Comparison of ENCODE assay signal across 14 mouse cellular contexts in the genomic region with DNA sequence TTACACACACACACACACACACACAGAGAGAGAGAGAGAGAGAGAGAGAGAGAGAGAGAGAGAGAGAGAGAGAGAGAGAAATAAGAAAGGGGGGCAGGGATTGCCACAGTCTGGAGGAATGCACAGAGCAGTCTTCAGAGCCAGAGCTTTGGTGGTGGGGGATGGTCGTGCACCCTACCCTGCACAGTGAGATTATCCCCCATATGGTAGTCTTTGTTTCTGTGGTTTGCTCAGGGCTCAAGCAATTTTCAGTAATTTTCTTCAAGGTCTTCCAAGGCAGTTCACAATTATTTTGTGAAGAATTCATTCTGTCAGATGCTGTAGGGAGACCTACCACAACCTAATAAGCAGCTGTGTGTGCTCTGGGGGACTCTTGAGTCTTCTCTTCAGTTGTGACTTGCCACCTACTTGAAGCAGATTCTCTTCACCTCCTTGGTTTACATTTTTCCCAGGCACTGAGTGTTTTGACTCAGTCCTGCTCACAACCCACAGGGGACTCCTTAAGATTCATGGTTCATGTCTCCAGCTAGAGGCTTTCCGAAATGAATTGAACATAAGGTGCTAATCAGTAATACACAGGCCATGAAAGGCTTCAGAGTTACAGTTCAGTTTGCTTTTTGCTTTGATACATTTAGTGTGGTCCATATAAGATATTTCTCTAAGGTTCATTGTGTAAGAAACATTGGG. TPM values are rescaled to one million over a fixed set of nuclear protein-coding genes. Genes with fewer than 3 reads are reported as not detected.
A peak's percentile ranks its signal among the peaks of the same experiment; 100 is the strongest.
DNase-seq lines count a peak whose midpoint lies in the region; ATAC-seq and TF ChIP-seq lines count a peak whose summit lies in the region.
"Had no signal": no experiment of that assay in that cellular context is flagged by ENCODE, and none has a peak within 500 bp of the region (broad histone marks: within the 10 kb centered on the region; RNA-seq: fewer than 3 reads in every experiment).

No protein-coding gene starts in this region.

- DNase-seq in forebrain, embryonic 11.5 days (ENCODE audit: low spot score) = no peak
- peak; percentile 10 for DNase-seq in kidney, postnatal 0 days (ENCODE audit: low spot score)
- no peak for DNase-seq in kidney, postnatal 36 days
- DNase-seq in embryonic facial prominence, embryonic 10.5 days (ENCODE audit: low spot score) = peak; percentile 57
- DNase-seq in right cerebral cortex, adult 18-20 months = no peak
- no peak for DNase-seq in adrenal gland, postnatal 36 days
- DNase-seq: cerebellum, adult 8-10 months; gastrocnemius, postnatal 25 days; heart, postnatal 14 days; kidney, adult 18-20 months had no signal

- H3K27ac ChIP-seq in forebrain, embryonic 11.5 days (ENCODE audit: low read depth, low read length) = peak overlapping the region; percentile 37; the same call in 1 of the 2 replicates
- H3K27ac ChIP-seq in forebrain, embryonic 15.5 days (replicated peaks) = no peak overlapping the region
- 0 out of 2 replicates have a peak overlapping the region, but pooled peaks have one; percentile 19 for H3K27ac ChIP-seq in kidney, postnatal 0 days
- H3K27ac ChIP-seq in embryonic facial prominence, embryonic 10.5 days (replicated peaks) = peak overlapping the region; percentile 78
- peak overlapping the region; percentile 82 for H3K27ac ChIP-seq in limb, embryonic 12.5 days
- H3K27ac ChIP-seq: liver, embryonic 12.5 days had no signal

- no peak overlapping the region for H3K4me3 ChIP-seq in forebrain, embryonic 11.5 days (ENCODE audit: low read depth, low read length)
- no peak overlapping the region for H3K4me3 ChIP-seq in forebrain, embryonic 15.5 days
- no peak overlapping the region for H3K4me3 ChIP-seq in kidney, postnatal 0 days (replicated peaks; ENCODE audit: low read depth, low read length)
- H3K4me3 ChIP-seq in embryonic facial prominence, embryonic 10.5 days = no peak overlapping the region
- H3K4me3 ChIP-seq in limb, embryonic 12.5 days (replicated peaks) = no peak overlapping the region
- H3K4me3 ChIP-seq: liver, embryonic 12.5 days had no signal

- H3K27me3 ChIP-seq in forebrain, embryonic 11.5 days (ENCODE audit: control insufficient read depth, insufficient read depth, low read length) = no peaks in the 10 kb centered on the region
- H3K27me3 ChIP-seq in forebrain, embryonic 15.5 days = no peaks in the 10 kb centered on the region
- H3K27me3 ChIP-seq in kidney, postnatal 0 days (ENCODE audit: insufficient read depth, low read length) = no peaks in the 10 kb centered on the region
- H3K27me3 ChIP-seq in embryonic facial prominence, embryonic 10.5 days (replicated peaks; ENCODE audit: low read depth, poor library complexity, severe bottlenecking) = no peaks in the 10 kb centered on the region
- H3K27me3 ChIP-seq in limb, embryonic 12.5 days = no peaks in the 10 kb centered on the region
- H3K27me3 ChIP-seq: liver, embryonic 12.5 days had no signal

- no peak overlapping the region for H3K4me2 ChIP-seq in forebrain, embryonic 11.5 days (ENCODE audit: low read depth, low read length, severe bottlenecking)
- H3K4me2 ChIP-seq in forebrain, embryonic 15.5 days (replicated peaks) = no peak overlapping the region
- H3K4me2 ChIP-seq in kidney, postnatal 0 days (ENCODE audit: low read length) = no peak overlapping the region
- no peak overlapping the region; the same call in 1 of the 2 replicates for H3K4me2 ChIP-seq in limb, embryonic 12.5 days
- H3K4me2 ChIP-seq: liver, embryonic 12.5 days had no signal

- H3K4me1 ChIP-seq in forebrain, embryonic 11.5 days (replicated peaks; ENCODE audit: control insufficient read depth, insufficient read depth, low read length) = peaks cover 5% of the 10 kb centered on the region
- peaks cover 10% of the 10 kb centered on the region for H3K4me1 ChIP-seq in forebrain, embryonic 15.5 days
- H3K4me1 ChIP-seq in kidney, postnatal 0 days (replicated peaks; ENCODE audit: insufficient read depth, low read length) = no peaks in the 10 kb centered on the region; the same call in 1 of the 2 replicates
- H3K4me1 ChIP-seq in embryonic facial prominence, embryonic 10.5 days = peaks cover 32% of the 10 kb centered on the region
- peaks cover 30% of the 10 kb centered on the region for H3K4me1 ChIP-seq in limb, embryonic 12.5 days (replicated peaks)
- H3K4me1 ChIP-seq: liver, embryonic 12.5 days had no signal

- TF ChIP-seq CTCF in kidney, postnatal 0 days (IDR thresholded peaks at IDR 0.05; ENCODE audit: low read depth) = no peak

- WGBS in forebrain, embryonic 11.5 days = 55% methylated on average over 2 of the region's 2 CpGs
- WGBS in forebrain, embryonic 15.5 days = 57% methylated on average over 2 of the region's 2 CpGs
- 48% methylated on average over 2 of the region's 2 CpGs for WGBS in kidney, postnatal 0 days
- WGBS in embryonic facial prominence, embryonic 10.5 days = 40% methylated on average over 2 of the region's 2 CpGs
- WGBS in limb, embryonic 12.5 days = 27% methylated on average over 2 of the region's 2 CpGs

- 0 out of 2 replicates have a peak, but pooled peaks have one; percentile 39 for ATAC-seq in forebrain, embryonic 11.5 days (replicated peaks; ENCODE audit: low FRiP score)
- no peak for ATAC-seq in forebrain, embryonic 15.5 days (replicated peaks)
- ATAC-seq in kidney, postnatal 0 days (replicated peaks; ENCODE audit: low FRiP score, low read depth) = no peak
- peak; percentile 84 for ATAC-seq in limb, embryonic 12.5 days (ENCODE audit: insufficient number of reproducible peaks, insufficient read depth, low FRiP score, low TSS enrichment, low read depth)
- ATAC-seq: activated CD4-positive, CD25-positive, alpha-beta regulatory T cell, adult 4 months; liver, embryonic 12.5 days had no signal

- no peaks in the 10 kb centered on the region for H3K9me3 ChIP-seq in forebrain, embryonic 11.5 days (ENCODE audit: control insufficient read depth, low read length)
- no peaks in the 10 kb centered on the region for H3K9me3 ChIP-seq in forebrain, embryonic 15.5 days
- H3K9me3 ChIP-seq in kidney, postnatal 0 days (replicated peaks; ENCODE audit: low read length) = no peaks in the 10 kb centered on the region
- H3K9me3 ChIP-seq in embryonic facial prominence, embryonic 10.5 days = 0 out of 2 replicates have a peak, but pooled peaks cover 4% of the 10 kb centered on the region
- H3K9me3 ChIP-seq in limb, embryonic 12.5 days = no peaks in the 10 kb centered on the region

- H3K9ac ChIP-seq in forebrain, embryonic 11.5 days (ENCODE audit: low read length) = no peak overlapping the region
- H3K9ac ChIP-seq in forebrain, embryonic 15.5 days (replicated peaks) = no peak overlapping the region
- no peak overlapping the region for H3K9ac ChIP-seq in kidney, postnatal 0 days (ENCODE audit: low read depth, low read length)
- no peak overlapping the region for H3K9ac ChIP-seq in limb, embryonic 12.5 days (replicated peaks)
- H3K9ac ChIP-seq: liver, embryonic 12.5 days had no signal

- no peaks in the 10 kb centered on the region for H3K36me3 ChIP-seq in forebrain, embryonic 11.5 days (ENCODE audit: control insufficient read depth, insufficient read depth, low read length)
- H3K36me3 ChIP-seq in forebrain, embryonic 15.5 days = no peaks in the 10 kb centered on the region
- no peaks in the 10 kb centered on the region for H3K36me3 ChIP-seq in kidney, postnatal 0 days (ENCODE audit: insufficient read depth, low read length)
- no peaks in the 10 kb centered on the region for H3K36me3 ChIP-seq in embryonic facial prominence, embryonic 10.5 days (replicated peaks)
- no peaks in the 10 kb centered on the region for H3K36me3 ChIP-seq in limb, embryonic 12.5 days
- H3K36me3 ChIP-seq: liver, embryonic 12.5 days had no signal

RNA-seq across cellular contexts. Expression of gene Phldb2, which starts 18.5 kb away (rescaled TPM):
- 29.0 and 31.5 TPM in 2 replicates for polyA plus RNA-seq in forebrain, embryonic 11.5 days (2014; fragmentation: Nextera tagmentation; extraction: Ambion mirVana)
- polyA plus RNA-seq in forebrain, embryonic 15.5 days (2015; fragmentation: Nextera tagmentation; extraction: Ambion mirVana) = 7.2 and 7.8 TPM in 2 replicates
- 74.2 and 84.0 TPM in 2 replicates for polyA plus RNA-seq in kidney, postnatal 0 days (2015; fragmentation: Nextera tagmentation; extraction: Ambion mirVana)
- 44.9 and 46.2 TPM in 2 replicates for polyA plus RNA-seq in embryonic facial prominence, embryonic 10.5 days (2016; fragmentation: Nextera tagmentation; extraction: Ambion mirVana)
- polyA plus RNA-seq in limb, embryonic 12.5 days (2016; fragmentation: Nextera tagmentation; extraction: Ambion mirVana) = 75.2 and 82.5 TPM in 2 replicates
- 10 to 100 TPM; 29.8 to 50.3 TPM for total RNA-seq in adrenal gland, postnatal 36 days (2021)
- polyA plus RNA-seq: activated CD4-positive, CD25-positive, alpha-beta regulatory T cell, adult 4 months had no signal

Comparison
In these comparisons a context has a peak if more than half of its experiments do, and no peak if none do; other contexts are left out.
1. ATAC-seq: peak in forebrain, embryonic 11.5 days (single experiment) and limb, embryonic 12.5 days (single experiment); none in forebrain, embryonic 15.5 days (single experiment) and kidney, postnatal 0 days (single experiment).
2. DNase-seq: peak in kidney, postnatal 0 days (single experiment) and embryonic facial prominence, embryonic 10.5 days (single experiment); none in forebrain, embryonic 11.5 days (single experiment), kidney, postnatal 36 days (0 of 2), right cerebral cortex, adult 18-20 months (single experiment) and adrenal gland, postnatal 36 days (0 of 2).